In the genomic region with DNA sequence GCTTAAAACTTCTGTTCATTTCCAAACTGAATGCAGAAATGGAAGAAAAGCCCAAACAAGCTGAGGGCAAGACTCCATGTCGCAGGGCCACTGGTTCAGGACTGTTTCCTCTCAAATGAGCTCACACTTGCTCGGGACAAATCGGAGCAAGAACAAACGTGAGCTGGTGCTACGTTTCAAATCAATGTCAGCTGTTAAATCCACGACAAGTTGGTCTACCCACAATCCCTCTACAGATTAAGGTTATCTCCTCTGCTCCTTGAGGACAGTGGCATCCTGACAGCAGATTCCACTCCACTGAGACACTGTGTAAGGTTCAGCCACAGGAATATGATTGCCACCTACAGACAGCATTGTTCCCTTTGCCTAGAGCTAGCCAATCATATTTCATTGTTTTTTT, we compare ENCODE assay signal across 11 mouse cellular contexts. TPM values are rescaled to one million over a fixed set of nuclear protein-coding genes. Genes with fewer than 3 reads are reported as not detected.
DNase-seq lines count a peak whose midpoint lies in the region; ATAC-seq and TF ChIP-seq lines count a peak whose summit lies in the region.
"Had no signal": no experiment of that assay in that cellular context is flagged by ENCODE, and none has a peak within 500 bp of the region (broad histone marks: within the 10 kb centered on the region; RNA-seq: fewer than 3 reads in every experiment).

No protein-coding gene starts in this region.

- H3K36me3 ChIP-seq in heart, embryonic 13.5 days, result no peaks in the 10 kb centered on the region
- no peaks in the 10 kb centered on the region for H3K36me3 ChIP-seq in heart, adult 2 months (ENCODE audit: control insufficient read depth, insufficient read depth, low read length)
- H3K36me3 ChIP-seq in hindbrain, embryonic 11.5 days (ENCODE audit: control insufficient read depth, insufficient read depth, low read length), result no peaks in the 10 kb centered on the region
- no peaks in the 10 kb centered on the region for H3K36me3 ChIP-seq in midbrain, postnatal 0 days (ENCODE audit: insufficient read depth, low read length)

- no peak overlapping the region for H3K9ac ChIP-seq in heart, embryonic 13.5 days
- no peak overlapping the region for H3K9ac ChIP-seq in heart, adult 2 months (ENCODE audit: low read depth, low read length)
- H3K9ac ChIP-seq in hindbrain, embryonic 11.5 days (ENCODE audit: low read depth, low read length), result no peak overlapping the region
- H3K9ac ChIP-seq in midbrain, postnatal 0 days (replicated peaks; ENCODE audit: low read length, poor library complexity, severe bottlenecking), result no peak overlapping the region

- DNase-seq in heart, adult 2 months, result no peak
- DNase-seq in 3T3-L1 (ENCODE audit: low read depth, low spot score), result peak; percentile 49
- DNase-seq in hindbrain, embryonic 11.5 days (ENCODE audit: low spot score), result no peak
- no peak for DNase-seq in midbrain, postnatal 0 days (ENCODE audit: low spot score)
- DNase-seq in testis, postnatal 10 days (ENCODE audit: low spot score), result no peak
- DNase-seq in ovary, postnatal 14 days (ENCODE audit: low spot score), result no peak
- DNase-seq in urinary bladder, postnatal 25 days (ENCODE audit: low spot score), result no peak
- DNase-seq: lung, adult 18-20 months; thymus, adult 18-20 months had no signal

- no peaks in the 10 kb centered on the region for H3K9me3 ChIP-seq in heart, embryonic 13.5 days
- H3K9me3 ChIP-seq in hindbrain, embryonic 11.5 days (ENCODE audit: control insufficient read depth, low read length), result no peaks in the 10 kb centered on the region
- H3K9me3 ChIP-seq in midbrain, postnatal 0 days (ENCODE audit: low read length), result no peaks in the 10 kb centered on the region

- H3K27ac ChIP-seq in heart, embryonic 13.5 days (replicated peaks), result no peak overlapping the region
- H3K27ac ChIP-seq in heart, adult 2 months, result no peak overlapping the region
- no peak overlapping the region for H3K27ac ChIP-seq in hindbrain, embryonic 11.5 days (ENCODE audit: low read depth, low read length)
- H3K27ac ChIP-seq in midbrain, postnatal 0 days (ENCODE audit: low read depth, low read length), result no peak overlapping the region

- intact Hi-C loops in heart, adult 2 months (cut with DNase I), result loop anchor here (10.0 kb wide), 2 partner anchors 137 to 337 kb away; no protein-coding TSS in a partner anchor

- peak overlapping the region; percentile 6; the same call in 1 of the 2 replicates for H3K4me2 ChIP-seq in heart, embryonic 13.5 days
- peak overlapping the region; percentile 19; the same call in 1 of the 2 replicates for H3K4me2 ChIP-seq in hindbrain, embryonic 11.5 days (replicated peaks; ENCODE audit: low read depth, low read length)
- H3K4me2 ChIP-seq in midbrain, postnatal 0 days (ENCODE audit: low read depth, low read length, poor library complexity, severe bottlenecking), result peak overlapping the region; percentile 32; the same call in 1 of the 2 replicates

- no peaks in the 10 kb centered on the region for H3K79me2 ChIP-seq in heart, adult 2 months (replicated peaks; ENCODE audit: control insufficient read depth, insufficient read depth, low read length)

- H3K27me3 ChIP-seq in heart, embryonic 13.5 days (replicated peaks), result peaks cover 67% of the 10 kb centered on the region
- H3K27me3 ChIP-seq in heart, adult 2 months (ENCODE audit: control insufficient read depth, insufficient read depth, low read length), result peaks cover 6% of the 10 kb centered on the region
- peaks cover 6% of the 10 kb centered on the region; the same call in 1 of the 2 replicates for H3K27me3 ChIP-seq in hindbrain, embryonic 11.5 days (ENCODE audit: control insufficient read depth, insufficient read depth, low read length)
- H3K27me3 ChIP-seq in midbrain, postnatal 0 days (ENCODE audit: insufficient read depth, low read length), result no peaks in the 10 kb centered on the region

- H3K4me3 ChIP-seq in heart, embryonic 13.5 days, result no peak overlapping the region
- H3K4me3 ChIP-seq in heart, adult 2 months, result no peak overlapping the region
- H3K4me3 ChIP-seq in hindbrain, embryonic 11.5 days (ENCODE audit: low read depth, low read length), result no peak overlapping the region
- no peak overlapping the region for H3K4me3 ChIP-seq in midbrain, postnatal 0 days (ENCODE audit: low read depth, low read length)

- peaks cover 51% of the 10 kb centered on the region for H3K4me1 ChIP-seq in heart, embryonic 13.5 days
- peaks cover 5% of the 10 kb centered on the region; the same call in 1 of the 2 replicates for H3K4me1 ChIP-seq in heart, adult 2 months (ENCODE audit: control insufficient read depth, insufficient read depth, low read length)
- peaks cover 13% of the 10 kb centered on the region for H3K4me1 ChIP-seq in hindbrain, embryonic 11.5 days (replicated peaks; ENCODE audit: control insufficient read depth, insufficient read depth, low read length)
- no peaks in the 10 kb centered on the region for H3K4me1 ChIP-seq in midbrain, postnatal 0 days (ENCODE audit: insufficient read depth, low read length)

- TF ChIP-seq CTCF in heart, adult 2 months (IDR thresholded peaks at IDR 0.05), result no peak
- peak; percentile 40 for TF ChIP-seq CTCF in midbrain, postnatal 0 days (IDR thresholded peaks at IDR 0.05)

- TF ChIP-seq EP300 in heart, adult 2 months (IDR thresholded peaks at IDR 0.05; ENCODE audit: insufficient read depth, low read depth, low read length), result no peak

- no peak for ATAC-seq in heart, embryonic 13.5 days (ENCODE audit: extremely low read depth, insufficient number of reproducible peaks, low FRiP score, low TSS enrichment)
- ATAC-seq in hindbrain, embryonic 11.5 days (ENCODE audit: low FRiP score), result no peak
- ATAC-seq in midbrain, postnatal 0 days (ENCODE audit: low FRiP score), result no peak

- no peak for TF ChIP-seq POLR2A in heart, adult 2 months (IDR thresholded peaks at IDR 0.05; ENCODE audit: insufficient read depth, low read depth, low read length)

- whole genome bisulfite sequencing in heart, embryonic 13.5 days, result 42% methylated on average over 6 of the region's 6 CpGs
- WGBS in heart, adult 2 months, result 59% methylated on average over 6 of the region's 6 CpGs
- 67% methylated on average over 6 of the region's 6 CpGs for WGBS in hindbrain, embryonic 11.5 days
- 60% methylated on average over 6 of the region's 6 CpGs for WGBS in midbrain, postnatal 0 days

RNA-seq across cellular contexts. Expression of a gene that starts 4.4 kb away (rescaled TPM):
- 6.1 and 6.6 TPM in 2 replicates for polyA plus RNA-seq in heart, embryonic 13.5 days (2015; fragmentation: Nextera tagmentation; extraction: Ambion mirVana)
- 1 to 10 TPM; 4.1 to 5.4 TPM for total RNA-seq in heart, adult 2 months (2021)
- 2.3 and 6.2 TPM in 2 replicates for polyA plus RNA-seq in heart, adult 2 months (2012; rRNA removed)
- polyA plus RNA-seq in hindbrain, embryonic 11.5 days (2014; fragmentation: Nextera tagmentation; extraction: Ambion mirVana), result 30.6 and 42.2 TPM in 2 replicates
- total RNA-seq in midbrain, postnatal 0 days (2014; rRNA removed), result 91.5 and 101 TPM in 2 replicates
- 34.4 and 36.2 TPM in 2 replicates for polyA plus RNA-seq in midbrain, postnatal 0 days (2015; fragmentation: Nextera tagmentation; extraction: Ambion mirVana)
- total RNA-seq: MEL had no signal
